Mouse (Mus musculus): ENCODE measurements around the gene Htr1d. TPM values are rescaled to one million over a fixed set of nuclear protein-coding genes. Genes with fewer than 3 reads are reported as not detected.

Htr1d gene
- 0.10 and 0.16 TPM in 2 replicates for polyA plus RNA-seq (2015; fragmentation: Nextera tagmentation; extraction: Ambion mirVana)

- 63% methylated on average over 9 of the region's 9 CpGs for WGBS
These were observed at the start of gene Htr1d for GRCm38 (mm10) chr4:136423224-136423623. TSS of gene Htr1d (plus strand) at chr4:136423524.

DNA sequence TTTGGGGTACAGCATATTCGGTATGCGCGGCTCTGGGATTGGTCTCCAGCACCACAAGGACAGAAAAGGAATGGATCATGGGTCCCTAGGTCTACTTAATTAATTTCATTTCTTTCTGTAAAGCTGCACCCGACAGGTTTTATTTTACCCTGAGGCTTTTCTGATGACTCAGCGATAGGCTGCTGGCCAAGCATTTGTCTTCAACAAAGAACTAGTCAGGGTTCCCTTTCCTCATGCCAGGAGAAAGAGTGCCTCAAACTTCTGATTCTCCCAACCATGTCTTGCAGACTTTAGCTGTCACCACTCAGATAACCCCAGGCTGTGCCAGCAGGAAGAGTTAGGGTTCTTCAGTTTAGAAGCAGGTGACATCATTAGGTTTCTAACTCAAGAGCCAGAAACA, 46.3 kb upstream of the Htr1d start:
- Histone ChIP-seq H3K9me3 (ENCODE audit: control insufficient read depth, low read length) (no peaks in the 10 kb centered on the region), H3K4me1 (ENCODE audit: control insufficient read depth, insufficient read depth, low read length) (no peaks in the 10 kb centered on the region), H3K27me3 (replicated peaks; ENCODE audit: control insufficient read depth, insufficient read depth, low read length) (no peaks in the 10 kb centered on the region), H3K4me3 (ENCODE audit: low read length) (no peak overlapping the region), H3K27ac (ENCODE audit: low read length) (no peak overlapping the region), H3K4me2 (ENCODE audit: low read depth, low read length) (no peak overlapping the region), H3K9ac (ENCODE audit: low read depth, low read length) (no peak overlapping the region), H3K36me3 (ENCODE audit: control insufficient read depth, insufficient read depth, low read length) (no peaks in the 10 kb centered on the region)
- no peak for ATAC-seq
- 89% methylated on average over 5 of the region's 5 CpGs for WGBS

More at GRCm38 (mm10) chr4:136423224-136423623, at the start of gene Htr1d:
- Histone ChIP-seq H3K9me3 (ENCODE audit: control insufficient read depth, low read length) (no peaks in the 10 kb centered on the region), H3K4me2 (ENCODE audit: low read depth, low read length) (peak within 1 kb of the TSS; percentile 94), H3K4me3 (ENCODE audit: low read length) (peak within 1 kb of the TSS; percentile 57), H3K27me3 (replicated peaks; ENCODE audit: control insufficient read depth, insufficient read depth, low read length) (peaks cover 13% of the 10 kb centered on the region), H3K4me1 (ENCODE audit: control insufficient read depth, insufficient read depth, low read length) (peaks cover 7% of the 10 kb centered on the region), H3K9ac (ENCODE audit: low read depth, low read length) (peak within 1 kb of the TSS; percentile 65), H3K27ac (ENCODE audit: low read length) (no peak within 1 kb of the TSS), H3K36me3 (ENCODE audit: control insufficient read depth, insufficient read depth, low read length) (no peaks in the 10 kb centered on the region)
- ATAC-seq: no peak

DNA sequence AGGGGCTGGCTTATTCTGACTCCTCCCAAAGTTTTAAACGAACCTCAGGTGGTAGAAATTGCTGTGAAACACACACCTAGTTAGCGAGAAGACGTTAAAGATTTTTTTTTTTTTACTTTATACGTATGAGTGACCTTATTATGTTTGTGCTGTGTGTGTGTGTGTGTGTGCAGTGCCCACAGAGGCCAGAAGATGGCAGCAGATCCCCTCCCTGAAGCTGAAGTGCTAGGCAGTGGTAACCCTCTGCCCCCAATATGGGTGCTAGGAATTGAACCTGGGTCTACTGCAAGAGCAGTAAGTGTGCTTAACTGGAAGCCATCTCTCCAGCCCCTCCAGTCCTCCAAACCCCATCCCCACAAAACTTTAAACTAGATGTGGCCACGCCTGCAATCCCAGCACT, 40.3 kb upstream of the Htr1d start:
- 86% methylated on average over 5 of the region's 5 CpGs for WGBS
- Histone ChIP-seq H3K4me2 (ENCODE audit: low read depth, low read length) (no peak overlapping the region), H3K4me1 (ENCODE audit: control insufficient read depth, insufficient read depth, low read length) (no peaks in the 10 kb centered on the region), H3K36me3 (ENCODE audit: control insufficient read depth, insufficient read depth, low read length) (no peaks in the 10 kb centered on the region), H3K27me3 (replicated peaks; ENCODE audit: control insufficient read depth, insufficient read depth, low read length) (no peaks in the 10 kb centered on the region), H3K9ac (ENCODE audit: low read depth, low read length) (no peak overlapping the region), H3K4me3 (ENCODE audit: low read length) (no peak overlapping the region), H3K27ac (ENCODE audit: low read length) (no peak overlapping the region), H3K9me3 (ENCODE audit: control insufficient read depth, low read length) (no peaks in the 10 kb centered on the region)
- no peak for ATAC-seq

GRCm38 (mm10) chr4:136383839-136384238, 39.5 kb upstream of the Htr1d start:
- Histone ChIP-seq H3K4me2 (ENCODE audit: low read depth, low read length) (no peak overlapping the region), H3K9ac (ENCODE audit: low read depth, low read length) (no peak overlapping the region), H3K4me3 (ENCODE audit: low read length) (no peak overlapping the region), H3K27me3 (replicated peaks; ENCODE audit: control insufficient read depth, insufficient read depth, low read length) (no peaks in the 10 kb centered on the region), H3K27ac (ENCODE audit: low read length) (no peak overlapping the region), H3K4me1 (ENCODE audit: control insufficient read depth, insufficient read depth, low read length) (no peaks in the 10 kb centered on the region), H3K36me3 (ENCODE audit: control insufficient read depth, insufficient read depth, low read length) (no peaks in the 10 kb centered on the region), H3K9me3 (ENCODE audit: control insufficient read depth, low read length) (no peaks in the 10 kb centered on the region)
- WGBS: 84% methylated on average over 6 of the region's 6 CpGs
- no peak for ATAC-seq

DNA sequence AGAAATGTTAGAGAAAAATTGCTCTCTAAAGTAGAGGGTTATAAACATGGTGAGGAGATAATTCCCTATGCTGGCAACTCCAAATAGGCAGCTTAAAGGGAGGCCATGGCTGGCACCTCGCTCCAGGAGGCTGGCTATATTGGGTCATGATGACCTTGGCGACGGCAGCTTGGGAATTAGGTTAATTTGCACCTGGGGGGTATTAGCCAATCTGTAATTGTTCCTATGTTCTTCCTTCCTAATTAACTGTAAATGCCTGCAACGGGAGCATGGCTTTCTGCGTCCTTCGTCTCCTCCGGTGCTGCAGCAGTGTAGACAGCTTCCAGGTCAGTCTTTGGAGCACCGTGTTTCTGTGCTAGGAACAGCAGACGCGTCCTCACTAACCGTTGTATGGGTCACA, 36.1 kb upstream of the Htr1d start:
- no peak for ATAC-seq
- H3K4me3 ChIP-seq (ENCODE audit: low read length): no peak overlapping the region
- WGBS: 56% methylated on average over 11 of the region's 11 CpGs
- no peak overlapping the region for H3K4me2 ChIP-seq (ENCODE audit: low read depth, low read length)
- no peak overlapping the region for H3K27ac ChIP-seq (ENCODE audit: low read length)
- no peaks in the 10 kb centered on the region for H3K9me3 ChIP-seq (ENCODE audit: control insufficient read depth, low read length)
- no peaks in the 10 kb centered on the region for H3K4me1 ChIP-seq (ENCODE audit: control insufficient read depth, insufficient read depth, low read length)
- H3K9ac ChIP-seq (ENCODE audit: low read depth, low read length): no peak overlapping the region
- no peaks in the 10 kb centered on the region for H3K36me3 ChIP-seq (ENCODE audit: control insufficient read depth, insufficient read depth, low read length)
- no peaks in the 10 kb centered on the region for H3K27me3 ChIP-seq (replicated peaks; ENCODE audit: control insufficient read depth, insufficient read depth, low read length)

DNA sequence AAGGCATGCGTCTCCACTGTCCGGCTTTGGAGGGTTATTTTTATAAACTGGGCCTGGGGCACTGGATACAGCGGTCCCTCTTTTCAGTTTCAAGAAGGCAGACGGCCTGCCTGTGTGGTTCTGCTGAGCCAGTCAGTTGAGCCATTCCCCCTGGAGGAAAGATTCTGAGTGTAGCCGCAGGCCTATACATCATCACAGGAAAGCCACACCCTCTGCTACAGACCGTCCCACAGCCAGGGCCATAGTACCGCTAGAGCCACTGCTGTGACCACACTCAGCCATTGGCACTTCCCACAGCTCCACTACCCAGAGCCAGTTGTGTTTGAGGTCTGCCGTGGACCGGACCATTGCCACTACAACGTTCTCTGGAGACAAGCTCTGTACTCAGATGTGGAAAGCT, 21.5 kb upstream of the Htr1d start:
- no peak for ATAC-seq
- WGBS: 81% methylated on average over 10 of the region's 10 CpGs

DNA sequence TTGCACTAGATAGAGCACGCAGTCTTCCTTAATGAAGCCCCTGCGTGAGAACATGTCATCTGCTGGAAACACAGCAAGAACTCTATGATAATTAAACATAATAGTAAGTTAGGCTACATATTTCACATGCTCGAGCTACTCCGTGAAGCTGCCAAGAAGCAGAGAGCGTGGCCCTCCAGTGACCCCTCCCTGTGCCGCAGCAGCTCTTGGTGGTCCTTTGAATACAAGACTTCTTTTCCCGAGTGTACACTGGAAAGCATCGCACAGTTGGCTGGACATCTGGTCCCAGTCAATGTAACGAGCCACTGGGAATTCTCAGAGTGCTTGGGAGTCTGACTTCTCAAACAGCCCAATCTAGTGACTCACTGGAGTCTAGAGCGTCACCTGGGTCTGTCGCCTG, 15.5 kb upstream of the Htr1d start:
- Histone ChIP-seq H3K4me2 (ENCODE audit: low read depth, low read length) (no peak overlapping the region), H3K9me3 (ENCODE audit: control insufficient read depth, low read length) (no peaks in the 10 kb centered on the region), H3K4me1 (ENCODE audit: control insufficient read depth, insufficient read depth, low read length) (no peaks in the 10 kb centered on the region), H3K27me3 (replicated peaks; ENCODE audit: control insufficient read depth, insufficient read depth, low read length) (no peaks in the 10 kb centered on the region), H3K4me3 (ENCODE audit: low read length) (no peak overlapping the region), H3K9ac (ENCODE audit: low read depth, low read length) (no peak overlapping the region), H3K36me3 (ENCODE audit: control insufficient read depth, insufficient read depth, low read length) (no peaks in the 10 kb centered on the region), H3K27ac (ENCODE audit: low read length) (no peak overlapping the region)
- peak; percentile 62 for ATAC-seq
- whole genome bisulfite sequencing: 51% methylated on average over 11 of the region's 11 CpGs

More for the DNA sequence above, 21.5 kb upstream of the Htr1d start:
- no peaks in the 10 kb centered on the region for H3K36me3 ChIP-seq (ENCODE audit: control insufficient read depth, insufficient read depth, low read length)
- H3K4me3 ChIP-seq (ENCODE audit: low read length): no peak overlapping the region
- no peaks in the 10 kb centered on the region for H3K4me1 ChIP-seq (ENCODE audit: control insufficient read depth, insufficient read depth, low read length)
- H3K27ac ChIP-seq (ENCODE audit: low read length): no peak overlapping the region
- H3K27me3 ChIP-seq (replicated peaks; ENCODE audit: control insufficient read depth, insufficient read depth, low read length): no peaks in the 10 kb centered on the region
- no peaks in the 10 kb centered on the region for H3K9me3 ChIP-seq (ENCODE audit: control insufficient read depth, low read length)
- H3K9ac ChIP-seq (ENCODE audit: low read depth, low read length): no peak overlapping the region
- no peak overlapping the region for H3K4me2 ChIP-seq (ENCODE audit: low read depth, low read length)

- 72% methylated on average over 10 of the region's 10 CpGs for WGBS
These were observed 11.1 kb upstream of the Htr1d start for GRCm38 (mm10) chr4:136411995-136412765.

GRCm38 (mm10) chr4:136415477-136415876, 7.8 kb upstream of the Htr1d start:
- WGBS: 80% methylated on average over 9 of the region's 9 CpGs
- no peak overlapping the region for H3K4me3 ChIP-seq (ENCODE audit: low read length)
- H3K36me3 ChIP-seq (ENCODE audit: control insufficient read depth, insufficient read depth, low read length): no peaks in the 10 kb centered on the region
- no peak for ATAC-seq
- no peak overlapping the region for H3K4me2 ChIP-seq (ENCODE audit: low read depth, low read length)
- no peaks in the 10 kb centered on the region for H3K4me1 ChIP-seq (ENCODE audit: control insufficient read depth, insufficient read depth, low read length)
- no peaks in the 10 kb centered on the region for H3K9me3 ChIP-seq (ENCODE audit: control insufficient read depth, low read length)
- H3K27ac ChIP-seq (ENCODE audit: low read length): no peak overlapping the region
- no peaks in the 10 kb centered on the region; the same call in 1 of the 2 replicates for H3K27me3 ChIP-seq (replicated peaks; ENCODE audit: control insufficient read depth, insufficient read depth, low read length)
- H3K9ac ChIP-seq (ENCODE audit: low read depth, low read length): no peak overlapping the region

More at GRCm38 (mm10) chr4:136411995-136412765, 11.1 kb upstream of the Htr1d start:
- Histone ChIP-seq H3K9ac (ENCODE audit: low read depth, low read length) (no peak overlapping the region), H3K27me3 (replicated peaks; ENCODE audit: control insufficient read depth, insufficient read depth, low read length) (no peaks in the 10 kb centered on the region), H3K36me3 (ENCODE audit: control insufficient read depth, insufficient read depth, low read length) (no peaks in the 10 kb centered on the region), H3K4me3 (ENCODE audit: low read length) (no peak overlapping the region), H3K4me1 (ENCODE audit: control insufficient read depth, insufficient read depth, low read length) (no peaks in the 10 kb centered on the region), H3K9me3 (ENCODE audit: control insufficient read depth, low read length) (no peaks in the 10 kb centered on the region), H3K4me2 (ENCODE audit: low read depth, low read length) (no peak overlapping the region), H3K27ac (ENCODE audit: low read length) (no peak overlapping the region)
- ATAC-seq: no peak

All from intestine, embryonic 16.5 days (tissue).